In the genomic region with DNA sequence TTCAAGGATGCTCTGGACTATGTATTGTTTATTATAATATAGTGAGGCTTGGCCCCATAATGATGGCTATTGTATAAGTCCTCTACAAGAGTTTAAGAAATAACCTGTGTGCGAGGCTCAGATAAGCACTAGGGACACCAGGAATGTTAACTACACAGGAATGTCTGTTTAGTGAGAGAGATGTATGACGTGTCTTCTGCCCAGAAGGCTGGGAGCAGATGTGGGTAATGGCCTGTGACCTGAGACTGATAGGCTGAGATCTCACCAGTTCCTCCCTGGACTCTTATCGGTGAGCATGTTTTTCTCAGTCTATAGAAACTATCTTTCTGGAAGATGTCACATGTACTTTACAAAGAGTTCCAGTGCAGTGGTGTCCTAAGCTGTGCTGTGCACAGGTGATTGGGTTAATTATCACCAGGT, we compare ENCODE assay signal across 1 mouse cellular context.
TF ChIP-seq lines count a peak whose summit lies in the region.

No protein-coding gene starts in this region.

TF ChIP-seq in MEL, 35 proteins besides CTCF, POLR2A, EP300 and RAD21 (continued from another document):
- TF ChIP-seq ETS1 (IDR thresholded peaks at IDR 0.05; ENCODE audit: low read depth, low read length) (peak; percentile 82), TAL1 (IDR thresholded peaks at IDR 0.05; ENCODE audit: low read length) (peak; percentile 68), POLR2AphosphoS2 (IDR thresholded peaks at IDR 0.05; ENCODE audit: low read length) (peak; percentile 47; the same call in 1 of the 2 replicates), CHD1 (IDR thresholded peaks at IDR 0.05; ENCODE audit: low read depth, low read length) (no peak)
TF ChIP-seq in MEL: peak in this region for 13.
